Mouse (Mus musculus) heart, postnatal 0 days (tissue): ENCODE results near the gene Gpr27. TPM values are rescaled to one million over a fixed set of nuclear protein-coding genes. Genes with fewer than 3 reads are reported as not detected.
A peak's percentile ranks its signal among the peaks of the same experiment; 100 is the strongest.

ENCODE experiments used
- ATAC-seq: fragments of 200-750 bp; cut with Nextera tagmentation; 2 replicates; pipeline ENCODE4 v1.8.0; 2017; ENCODE audit warnings: low read depth, moderate number of reproducible peaks, moderate library complexity; ENCODE audit not compliant: insufficient read depth
- DNase-seq: peaks from one replicate; pipeline ENCODE4 v3.0.0-alpha.2; 2016; ENCODE audit warnings: low spot score
- H3K27ac ChIP-seq: fragments of 300-500 bp; sonication (generic); 2 replicates; pipeline ENCODE4 v1.5.1; 2014; ENCODE audit warnings: low read depth, mild to moderate bottlenecking
- H3K27me3 ChIP-seq: fragments of 300-500 bp; sonication (generic); 2 replicates; pipeline ENCODE4 v1.6.1; 2014; ENCODE audit warnings: low read length, mixed read lengths; ENCODE audit not compliant: control insufficient read depth, insufficient read depth
- H3K36me3 ChIP-seq: fragments of 300-500 bp; sonication (generic); replicated peaks from 2 replicates; pipeline ENCODE4 v1.6.1; 2014; ENCODE audit warnings: low read length, mixed read lengths; ENCODE audit not compliant: control insufficient read depth, insufficient read depth
- H3K4me1 ChIP-seq: fragments of 300-500 bp; sonication (generic); 2 replicates; pipeline ENCODE4 v1.6.1; 2014; ENCODE audit warnings: antibody characterized with exemption; ENCODE audit not compliant: control insufficient read depth, insufficient read depth
- H3K4me2 ChIP-seq: fragments of 300-500 bp; sonication (generic); 2 replicates; pipeline ENCODE4 v1.6.1; 2014; ENCODE audit warnings: low read depth, mild to moderate bottlenecking, low read length, moderate library complexity
- H3K4me3 ChIP-seq: fragments of 300-500 bp; sonication (generic); 2 replicates; pipeline ENCODE4 v1.5.1; 2014; ENCODE audit warnings: low read depth, low read length
- H3K9ac ChIP-seq: fragments of 300-500 bp; sonication (generic); replicated peaks from 2 replicates; pipeline ENCODE4 v1.6.1; 2014; ENCODE audit warnings: low read depth, low read length, mixed read lengths
- H3K9me3 ChIP-seq: fragments of 300-500 bp; sonication (generic); replicated peaks from 2 replicates; pipeline ENCODE4 v1.6.1; 2016; ENCODE audit warnings: low read length; ENCODE audit not compliant: control insufficient read depth
- CTCF ChIP-seq: IDR thresholded peaks from 2 replicates; pipeline ENCODE4 v1.5.1; 2016; ENCODE audit warnings: antibody characterized with exemption, control low read depth, low read depth
- EP300 ChIP-seq: IDR thresholded peaks from 2 replicates; pipeline ENCODE4 v1.6.1; 2016; ENCODE audit warnings: antibody characterized with exemption, low read depth
- WGBS: fragments of 180-500 bp; shearing (Covaris S2); extraction: QIAGEN DNeasy Blood & Tissue Kit; methylation state at CpG from one replicate; pipeline ENCODE4 v1.1.7; 2014; 5-methylcytosine and 5-hydroxymethylcytosine counted together
- polyA plus RNA-seq: library from polyadenylated mRNA; unstranded; fragments of >200 nt; fragmentation: Nextera tagmentation; extraction: Ambion mirVana; gene quantifications from 2 replicates; pipeline ENCODE4 v1.2.1, GENCODE M21; 2015
- total RNA-seq: library from RNA; depleted of rRNA; stranded (reverse); fragments of >200 nt; gene quantifications from 2 replicates; pipeline ENCODE4 v1.2.3, GENCODE M21; 2014; ENCODE audit warnings: low replicate concordance

Gpr27 gene
- total and polyA plus RNA-seq, 2 experiments from 2014 or later: 0.34 to 0.78 TPM

DNA sequence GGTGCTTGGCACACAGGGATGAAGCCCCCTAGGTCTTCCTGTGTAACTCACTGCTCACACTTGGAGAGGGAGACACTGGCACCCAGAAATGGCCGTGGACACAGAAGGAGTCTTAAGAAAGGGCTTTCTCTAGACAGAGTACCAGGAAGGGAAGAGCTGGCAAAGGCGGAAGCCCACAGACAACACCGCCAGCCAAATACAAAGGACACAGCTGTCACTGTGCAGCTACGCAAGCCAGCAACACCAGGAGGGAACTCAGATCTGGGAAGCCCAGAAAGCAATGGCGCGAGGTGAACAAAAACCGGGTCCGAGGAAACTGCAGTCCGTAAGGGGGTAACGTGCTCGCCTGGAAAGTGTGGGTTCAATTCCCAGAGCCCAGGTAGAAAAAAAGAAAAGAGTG lies 14.4 kb upstream of the Gpr27 start:
- WGBS: 76% methylated on average over 11 of the region's 11 CpGs
- DNase-seq (no peak), ATAC-seq (no peak)
- no peaks in the 10 kb centered on the region for H3K9me3 ChIP-seq
- no peak overlapping the region for H3K9ac ChIP-seq
- no peak overlapping the region for H3K4me2 ChIP-seq
- no peak overlapping the region for H3K27ac ChIP-seq
- no peaks in the 10 kb centered on the region for H3K36me3 ChIP-seq
- no peak overlapping the region for H3K4me3 ChIP-seq
- H3K27me3 ChIP-seq: 0 out of 2 replicates have a peak, but pooled peaks cover 5% of the 10 kb centered on the region
- TF ChIP-seq EP300 (no peak), CTCF (no peak)
- H3K4me1 ChIP-seq: no peaks in the 10 kb centered on the region

DNA sequence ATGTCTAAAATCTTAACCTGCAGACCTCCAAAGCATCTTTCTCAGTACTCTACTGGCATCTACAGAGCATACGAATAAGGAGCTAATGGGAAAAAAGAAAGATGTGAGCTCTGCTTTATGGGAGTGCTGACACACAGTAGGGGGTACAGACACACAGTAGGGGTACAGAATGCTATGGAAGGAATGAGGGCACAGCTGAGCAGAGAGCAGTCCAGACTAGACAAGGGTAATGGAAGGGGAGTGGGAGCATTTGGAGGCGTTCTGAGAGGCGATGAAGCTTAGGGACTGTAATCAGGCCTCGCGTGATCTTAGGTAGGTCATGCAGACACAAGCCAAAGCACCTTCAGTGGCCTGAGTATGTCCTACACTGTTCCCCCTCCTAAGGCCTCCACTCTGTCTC lies 8.5 kb upstream of the Gpr27 start:
- TF ChIP-seq EP300: no peak
- no peak for TF ChIP-seq CTCF
- no peak overlapping the region for H3K9ac ChIP-seq
- no peak overlapping the region for H3K4me2 ChIP-seq
- DNase-seq: no peak
- no peaks in the 10 kb centered on the region for H3K9me3 ChIP-seq
- no peaks in the 10 kb centered on the region for H3K4me1 ChIP-seq
- ATAC-seq: no peak
- no peaks in the 10 kb centered on the region for H3K36me3 ChIP-seq
- WGBS: 88% methylated on average over 5 of the region's 5 CpGs
- H3K27me3 ChIP-seq: 0 out of 2 replicates have a peak, but pooled peaks cover 2% of the 10 kb centered on the region
- H3K27ac ChIP-seq: no peak overlapping the region
- H3K4me3 ChIP-seq: no peak overlapping the region

DNA sequence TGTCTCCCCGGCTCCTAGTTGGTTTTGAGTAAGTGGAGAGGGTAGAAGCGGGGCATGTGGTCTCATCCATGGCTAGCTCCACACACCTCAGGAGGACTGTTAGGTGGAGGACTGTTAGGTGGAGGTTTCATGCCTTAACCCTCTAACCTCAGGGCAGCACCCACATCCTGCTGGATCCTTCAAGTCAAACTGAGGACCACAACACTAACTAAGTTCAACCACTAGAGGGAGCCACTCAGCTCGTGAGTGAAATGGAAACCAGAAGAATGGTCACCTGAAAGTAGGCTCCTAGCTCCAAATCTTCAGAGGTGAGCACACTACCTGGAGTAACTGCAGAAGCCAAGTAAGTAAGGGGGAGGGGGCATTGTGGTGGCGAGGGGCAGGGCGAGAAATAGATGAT lies 7.6 kb upstream of the Gpr27 start:
- no peaks in the 10 kb centered on the region for H3K36me3 ChIP-seq
- H3K4me2 ChIP-seq: no peak overlapping the region
- no peak for DNase-seq
- no peak overlapping the region for H3K4me3 ChIP-seq
- H3K9ac ChIP-seq: no peak overlapping the region
- TF ChIP-seq CTCF: peak; percentile 63
- TF ChIP-seq EP300: no peak
- no peaks in the 10 kb centered on the region for H3K4me1 ChIP-seq
- H3K27ac ChIP-seq: no peak overlapping the region
- H3K9me3 ChIP-seq: no peaks in the 10 kb centered on the region
- ATAC-seq: no peak
- peaks cover 9% of the 10 kb centered on the region for H3K27me3 ChIP-seq
- WGBS: 54% methylated on average over 5 of the region's 5 CpGs

DNA sequence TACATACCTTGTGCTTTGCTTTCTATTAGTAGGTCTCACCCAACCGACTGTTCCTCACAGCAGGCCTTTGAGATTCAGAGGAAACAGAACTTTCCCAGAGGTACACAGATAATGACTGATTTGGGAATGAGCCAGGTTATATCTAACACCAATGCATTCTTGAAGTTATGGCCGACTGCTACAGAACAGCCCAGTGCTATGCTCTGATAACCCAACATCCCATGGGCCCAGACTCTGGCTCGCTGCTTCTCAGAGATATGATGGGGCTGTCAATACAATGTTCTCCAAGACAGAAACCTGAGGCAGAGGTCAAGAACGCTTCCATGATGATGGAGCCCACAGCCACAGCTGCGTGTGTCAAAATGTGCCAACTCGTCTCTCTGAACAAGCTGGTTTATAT lies 4.0 kb upstream of the Gpr27 start:
- no peak for DNase-seq
- no peak overlapping the region for H3K27ac ChIP-seq
- H3K36me3 ChIP-seq: no peaks in the 10 kb centered on the region
- no peaks in the 10 kb centered on the region for H3K4me1 ChIP-seq
- TF ChIP-seq EP300 (no peak), CTCF (no peak)
- peaks cover 45% of the 10 kb centered on the region for H3K27me3 ChIP-seq
- no peak overlapping the region for H3K9ac ChIP-seq
- no peak overlapping the region for H3K4me3 ChIP-seq
- H3K9me3 ChIP-seq: no peaks in the 10 kb centered on the region
- WGBS: 51% methylated on average over 6 of the region's 6 CpGs
- no peak overlapping the region for H3K4me2 ChIP-seq
- ATAC-seq: no peak

GRCm38 (mm10) chr6:99691666-99692205 lies 743 bp upstream of the Gpr27 start:
- DNase-seq (no peak), ATAC-seq (no peak)
- Histone ChIP-seq H3K4me1 (no peaks in the 10 kb centered on the region), H3K9me3 (no peaks in the 10 kb centered on the region), H3K4me2 (peak overlapping the region; percentile 95), H3K9ac (peak overlapping the region; percentile 59), H3K36me3 (no peaks in the 10 kb centered on the region), H3K4me3 (peak overlapping the region; percentile 80), H3K27ac (no peak overlapping the region), H3K27me3 (peaks cover 77% of the 10 kb centered on the region)
- 7% methylated on average over 25 of the region's 25 CpGs for WGBS
- no peak for TF ChIP-seq EP300
- no peak for TF ChIP-seq CTCF
